Comparison of ENCODE assay signal across 13 mouse cellular contexts in the genomic region with DNA sequence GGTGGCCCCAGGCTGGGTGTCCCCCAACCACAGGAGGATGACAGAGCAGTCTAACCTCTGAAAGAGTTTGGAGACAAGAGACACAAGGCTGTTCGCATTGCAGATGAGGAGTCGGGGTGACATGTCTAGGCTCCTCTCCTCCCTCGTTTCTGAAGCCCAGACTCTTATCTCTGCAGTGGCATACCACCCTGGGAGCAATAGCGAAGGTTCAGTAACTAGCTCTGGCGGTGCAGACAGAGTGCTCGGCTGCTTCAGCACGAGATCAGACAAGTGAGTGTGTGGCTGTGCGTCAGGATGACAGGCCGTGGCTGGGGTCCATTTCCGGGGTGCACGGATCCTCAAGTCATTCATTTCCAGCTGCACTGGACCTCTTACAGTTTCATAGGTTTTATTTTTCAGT.
A peak's percentile ranks its signal among the peaks of the same experiment; 100 is the strongest.
DNase-seq lines count a peak whose midpoint lies in the region; ATAC-seq and TF ChIP-seq lines count a peak whose summit lies in the region.
"Had no signal": no experiment of that assay in that cellular context is flagged by ENCODE, and none has a peak within 500 bp of the region (broad histone marks: within the 10 kb centered on the region; RNA-seq: fewer than 3 reads in every experiment).

No protein-coding gene starts in this region.

- H3K9ac ChIP-seq in forebrain, postnatal 0 days, result no peak overlapping the region
- H3K9ac ChIP-seq in midbrain, embryonic 11.5 days (ENCODE audit: low read length), result no peak overlapping the region

- H3K4me3 ChIP-seq in forebrain, embryonic 10.5 days, result no peak overlapping the region
- no peak overlapping the region for H3K4me3 ChIP-seq in forebrain, postnatal 0 days (ENCODE audit: low read depth, low read length)
- no peak overlapping the region for H3K4me3 ChIP-seq in midbrain, embryonic 10.5 days
- H3K4me3 ChIP-seq in midbrain, embryonic 11.5 days (ENCODE audit: low read depth, low read length), result no peak overlapping the region

- DNase-seq in forebrain, embryonic 10.5 days (ENCODE audit: extremely low spot score, low spot score), result no peak
- DNase-seq in forebrain, postnatal 0 days, result no peak
- DNase-seq in midbrain, embryonic 10.5 days (ENCODE audit: low spot score), result no peak
- no peak for DNase-seq in midbrain, embryonic 11.5 days (ENCODE audit: low spot score, missing footprints)
- DNase-seq in ES-CJ7 (ENCODE audit: low read depth, low spot score), result peak; percentile 11
- peak; percentile 64 for DNase-seq in liver
- no peak for DNase-seq in Muller cell, postnatal 12 days (ENCODE audit: inconsistent ontology term)
- DNase-seq: cerebellum, adult 9-10 months; kidney, postnatal 14 days; layer of hippocampus, postnatal 36 days; lung, adult 2 months; right cerebral cortex, postnatal 4 days had no signal

- H3K4me2 ChIP-seq in forebrain, postnatal 0 days (ENCODE audit: low read depth), result no peak overlapping the region
- H3K4me2 ChIP-seq in midbrain, embryonic 11.5 days, result no peak overlapping the region

- no peaks in the 10 kb centered on the region for H3K9me3 ChIP-seq in forebrain, embryonic 10.5 days
- H3K9me3 ChIP-seq in forebrain, postnatal 0 days (ENCODE audit: low read length), result no peaks in the 10 kb centered on the region
- H3K9me3 ChIP-seq in midbrain, embryonic 10.5 days (replicated peaks), result no peaks in the 10 kb centered on the region
- no peaks in the 10 kb centered on the region for H3K9me3 ChIP-seq in midbrain, embryonic 11.5 days (ENCODE audit: control insufficient read depth, low read length)

- ATAC-seq in forebrain, postnatal 0 days, result no peak
- no peak for ATAC-seq in midbrain, embryonic 11.5 days (ENCODE audit: low FRiP score)
- ATAC-seq in cerebellum, adult (ENCODE audit: insufficient number of reproducible peaks, low FRiP score, low TSS enrichment), result no peak

- H3K27ac ChIP-seq in forebrain, embryonic 10.5 days, result peak overlapping the region; percentile 60
- no peak overlapping the region for H3K27ac ChIP-seq in forebrain, postnatal 0 days (ENCODE audit: low read depth, low read length)
- H3K27ac ChIP-seq in midbrain, embryonic 10.5 days (replicated peaks), result peak overlapping the region; percentile 33; the same call in 1 of the 2 replicates
- no peak overlapping the region for H3K27ac ChIP-seq in midbrain, embryonic 11.5 days (ENCODE audit: low read depth, low read length)

- 55% methylated on average over 11 of the region's 11 CpGs for WGBS in forebrain, embryonic 10.5 days
- 48% methylated on average over 11 of the region's 11 CpGs for WGBS in forebrain, postnatal 0 days
- WGBS in midbrain, embryonic 10.5 days, result 49% methylated on average over 11 of the region's 11 CpGs
- 53% methylated on average over 11 of the region's 11 CpGs for WGBS in midbrain, embryonic 11.5 days

- peaks cover 15% of the 10 kb centered on the region for H3K4me1 ChIP-seq in forebrain, embryonic 10.5 days
- no peaks in the 10 kb centered on the region for H3K4me1 ChIP-seq in forebrain, postnatal 0 days (ENCODE audit: insufficient read depth)
- peaks cover 18% of the 10 kb centered on the region for H3K4me1 ChIP-seq in midbrain, embryonic 10.5 days
- H3K4me1 ChIP-seq in midbrain, embryonic 11.5 days (ENCODE audit: control insufficient read depth, insufficient read depth, low read length), result no peaks in the 10 kb centered on the region; the same call in 1 of the 2 replicates

- H3K27me3 ChIP-seq in forebrain, embryonic 10.5 days (ENCODE audit: poor library complexity, severe bottlenecking), result no peaks in the 10 kb centered on the region; the same call in 1 of the 2 replicates
- H3K27me3 ChIP-seq in forebrain, postnatal 0 days (ENCODE audit: insufficient read depth, low read length), result no peaks in the 10 kb centered on the region
- H3K27me3 ChIP-seq in midbrain, embryonic 10.5 days (ENCODE audit: low read depth, poor library complexity, severe bottlenecking), result no peaks in the 10 kb centered on the region
- no peaks in the 10 kb centered on the region for H3K27me3 ChIP-seq in midbrain, embryonic 11.5 days (ENCODE audit: control insufficient read depth, insufficient read depth, low read length)

- no peaks in the 10 kb centered on the region for H3K36me3 ChIP-seq in forebrain, embryonic 10.5 days (replicated peaks)
- no peaks in the 10 kb centered on the region for H3K36me3 ChIP-seq in forebrain, postnatal 0 days (ENCODE audit: insufficient read depth)
- no peaks in the 10 kb centered on the region for H3K36me3 ChIP-seq in midbrain, embryonic 10.5 days
- no peaks in the 10 kb centered on the region for H3K36me3 ChIP-seq in midbrain, embryonic 11.5 days (ENCODE audit: control insufficient read depth, insufficient read depth, low read length)

- TF ChIP-seq CTCF in forebrain, postnatal 0 days (IDR thresholded peaks at IDR 0.05; ENCODE audit: low read depth), result no peak

Comparison
In these comparisons a context has a peak if more than half of its experiments do, and no peak if none do; other contexts are left out.
1. H3K27ac ChIP-seq: peak in forebrain, embryonic 10.5 days (single experiment) and midbrain, embryonic 10.5 days (single experiment); none in forebrain, postnatal 0 days (single experiment) and midbrain, embryonic 11.5 days (single experiment).
2. DNase-seq: peak in ES-CJ7 (single experiment) and liver (single experiment); none in forebrain, embryonic 10.5 days (single experiment), forebrain, postnatal 0 days (single experiment), midbrain, embryonic 10.5 days (single experiment), midbrain, embryonic 11.5 days (single experiment) and Muller cell, postnatal 12 days (single experiment).